ENCODE assay signal across 10 mouse cellular contexts in genomic region chr7:45800001-45800400, GRCm38 (mm10). TPM values are rescaled to one million over a fixed set of nuclear protein-coding genes. Genes with fewer than 3 reads are reported as not detected.
DNase-seq lines count a peak whose midpoint lies in the region; ATAC-seq and TF ChIP-seq lines count a peak whose summit lies in the region.
"Had no signal": no experiment of that assay in that cellular context is flagged by ENCODE, and none has a peak within 500 bp of the region (broad histone marks: within the 10 kb centered on the region; RNA-seq: fewer than 3 reads in every experiment).

No protein-coding gene starts in this region.

- no peak overlapping the region for H3K9ac ChIP-seq in kidney, embryonic 15.5 days
- no peak overlapping the region for H3K9ac ChIP-seq in embryonic facial prominence, embryonic 12.5 days
- no peak overlapping the region for H3K9ac ChIP-seq in liver, embryonic 14.5 days (replicated peaks)

- H3K27me3 ChIP-seq in kidney, embryonic 15.5 days = peaks cover 32% of the 10 kb centered on the region
- peaks cover 43% of the 10 kb centered on the region for H3K27me3 ChIP-seq in embryonic facial prominence, embryonic 12.5 days
- peaks cover 26% of the 10 kb centered on the region for H3K27me3 ChIP-seq in liver, embryonic 14.5 days (ENCODE audit: control insufficient read depth, insufficient read depth, low read length)
- H3K27me3 ChIP-seq: Patski had no signal

- H3K36me3 ChIP-seq in kidney, embryonic 15.5 days = peaks cover 5% of the 10 kb centered on the region
- peaks cover 35% of the 10 kb centered on the region for H3K36me3 ChIP-seq in embryonic facial prominence, embryonic 12.5 days
- no peaks in the 10 kb centered on the region for H3K36me3 ChIP-seq in liver, embryonic 14.5 days (replicated peaks; ENCODE audit: control insufficient read depth, insufficient read depth, low read depth)

- TF ChIP-seq EP300 in liver, embryonic 14.5 days (IDR thresholded peaks at IDR 0.05; ENCODE audit: low read depth) = no peak

- peak overlapping the region; percentile 31 for H3K4me3 ChIP-seq in kidney, embryonic 15.5 days (replicated peaks)
- no peak overlapping the region for H3K4me3 ChIP-seq in embryonic facial prominence, embryonic 12.5 days
- H3K4me3 ChIP-seq in liver, embryonic 14.5 days (ENCODE audit: insufficient read depth in 1 of 2, low read depth in 2 of 2, low read length in 2 of 2) = no peak overlapping the region; a peak in 1 of 4 replicates

- no peaks in the 10 kb centered on the region for H3K9me3 ChIP-seq in kidney, embryonic 15.5 days (replicated peaks)
- H3K9me3 ChIP-seq in embryonic facial prominence, embryonic 12.5 days = no peaks in the 10 kb centered on the region
- H3K9me3 ChIP-seq in liver, embryonic 14.5 days (ENCODE audit: control insufficient read depth, low read length) = no peaks in the 10 kb centered on the region

- WGBS in kidney, embryonic 15.5 days = 33% methylated on average over 7 of the region's 7 CpGs
- WGBS in embryonic facial prominence, embryonic 12.5 days = 35% methylated on average over 7 of the region's 7 CpGs
- 27% methylated on average over 7 of the region's 7 CpGs for WGBS in liver, embryonic 14.5 days (ENCODE audit: insufficient replicate concordance)

- DNase-seq in cerebellum, adult 11-12 months = peak; percentile 10
- no peak for DNase-seq in cerebellum, postnatal 4 days (ENCODE audit: low spot score in 2 of 2)
- DNase-seq in kidney, postnatal 4 days = no peak
- no peak for DNase-seq in liver, embryonic 14.5 days (ENCODE audit: low read depth in 3 of 3, low spot score in 3 of 3)
- no peak for DNase-seq in thymus, postnatal 36 days
- no peak for DNase-seq in frontal cortex, postnatal 25 days (ENCODE audit: low spot score in 2 of 2)

- peak overlapping the region; percentile 58 for H3K4me2 ChIP-seq in kidney, embryonic 15.5 days
- H3K4me2 ChIP-seq in embryonic facial prominence, embryonic 12.5 days (replicated peaks) = peak overlapping the region; percentile 19; the same call in 1 of the 2 replicates
- H3K4me2 ChIP-seq in liver, embryonic 14.5 days (ENCODE audit: low read depth) = peak overlapping the region; percentile 60

- peaks cover 34% of the 10 kb centered on the region for H3K4me1 ChIP-seq in kidney, embryonic 15.5 days
- peaks cover 28% of the 10 kb centered on the region for H3K4me1 ChIP-seq in embryonic facial prominence, embryonic 12.5 days
- peaks cover 16 to 32% of the 10 kb centered on the region in 2 experiments for H3K4me1 ChIP-seq in liver, embryonic 14.5 days (replicated peaks; ENCODE audit: control insufficient read depth in 2 of 2, insufficient read depth in 2 of 2, low read length in 1 of 2)

- H3K27ac ChIP-seq in kidney, embryonic 15.5 days = no peak overlapping the region
- no peak overlapping the region for H3K27ac ChIP-seq in embryonic facial prominence, embryonic 12.5 days
- no peak overlapping the region for H3K27ac ChIP-seq in liver, embryonic 14.5 days

- no peak for ATAC-seq in kidney, embryonic 15.5 days (replicated peaks; ENCODE audit: low FRiP score)
- ATAC-seq in embryonic facial prominence, embryonic 12.5 days (ENCODE audit: insufficient number of reproducible peaks, insufficient read depth, low FRiP score, low TSS enrichment) = no peak
- ATAC-seq in liver, embryonic 14.5 days (ENCODE audit: insufficient read depth) = no peak
- ATAC-seq: Patski had no signal

- no peak for TF ChIP-seq CTCF in liver, embryonic 14.5 days (IDR thresholded peaks at IDR 0.05; ENCODE audit: low read depth)

RNA-seq across cellular contexts. Expression of gene Cyth2, which starts 14.4 kb away (rescaled TPM):
- 130 and 132 TPM in 2 replicates for polyA plus RNA-seq in kidney, embryonic 15.5 days (2015; fragmentation: Nextera tagmentation; extraction: Ambion mirVana)
- 173 and 176 TPM in 2 replicates for polyA plus RNA-seq in embryonic facial prominence, embryonic 12.5 days (2016; fragmentation: Nextera tagmentation; extraction: Ambion mirVana)
- 14.5 and 19.4 TPM in 2 replicates for polyA plus RNA-seq in liver, embryonic 14.5 days (2012; rRNA removed)
- 23.0 and 26.5 TPM in 2 replicates for polyA plus RNA-seq in liver, embryonic 14.5 days (2014; fragmentation: Nextera tagmentation; extraction: Ambion mirVana)

RNA-seq across cellular contexts. Expression of gene Sult2b1, which starts 15.5 kb away (rescaled TPM):
- polyA plus RNA-seq in kidney, embryonic 15.5 days (2015; fragmentation: Nextera tagmentation; extraction: Ambion mirVana) = 2.8 and 3.2 TPM in 2 replicates
- polyA plus RNA-seq in embryonic facial prominence, embryonic 12.5 days (2016; fragmentation: Nextera tagmentation; extraction: Ambion mirVana) = 1.6 and 2.5 TPM in 2 replicates
- polyA plus RNA-seq in liver, embryonic 14.5 days (2012; rRNA removed) = 0.06 and 0.35 TPM in 2 replicates
- polyA plus RNA-seq in liver, embryonic 14.5 days (2014; fragmentation: Nextera tagmentation; extraction: Ambion mirVana) = 0.15 and 0.43 TPM in 2 replicates
- polyA plus RNA-seq: liver, adult 2 months had no signal

RNA-seq across cellular contexts. Expression of gene Lmtk3, which starts 16.5 kb away (rescaled TPM):
- 2.5 and 3.1 TPM in 2 replicates for polyA plus RNA-seq in kidney, embryonic 15.5 days (2015; fragmentation: Nextera tagmentation; extraction: Ambion mirVana)
- polyA plus RNA-seq in embryonic facial prominence, embryonic 12.5 days (2016; fragmentation: Nextera tagmentation; extraction: Ambion mirVana) = 3.3 and 5.2 TPM in 2 replicates
- polyA plus RNA-seq in liver, embryonic 14.5 days (2012; rRNA removed) = 0.18 and 0.48 TPM in 2 replicates
- polyA plus RNA-seq in liver, embryonic 14.5 days (2014; fragmentation: Nextera tagmentation; extraction: Ambion mirVana) = not detected in 2 replicates

RNA-seq across cellular contexts. Expression of gene Kcnj14, which starts 24.6 kb away (rescaled TPM):
- polyA plus RNA-seq in kidney, embryonic 15.5 days (2015; fragmentation: Nextera tagmentation; extraction: Ambion mirVana) = 1.4 and 1.6 TPM in 2 replicates
- 2.4 and 2.5 TPM in 2 replicates for polyA plus RNA-seq in embryonic facial prominence, embryonic 12.5 days (2016; fragmentation: Nextera tagmentation; extraction: Ambion mirVana)
- 0.06 and 0.11 TPM in 2 replicates for polyA plus RNA-seq in liver, embryonic 14.5 days (2012; rRNA removed)
- polyA plus RNA-seq in liver, embryonic 14.5 days (2014; fragmentation: Nextera tagmentation; extraction: Ambion mirVana) = 0.06 and 0.19 TPM in 2 replicates

RNA-seq across cellular contexts. Expression of gene Grwd1, which starts 30.7 kb away (rescaled TPM):
- polyA plus RNA-seq in kidney, embryonic 15.5 days (2015; fragmentation: Nextera tagmentation; extraction: Ambion mirVana) = 82.5 and 86.3 TPM in 2 replicates
- polyA plus RNA-seq in embryonic facial prominence, embryonic 12.5 days (2016; fragmentation: Nextera tagmentation; extraction: Ambion mirVana) = 75.6 and 76.3 TPM in 2 replicates
- 11.2 and 12.8 TPM in 2 replicates for polyA plus RNA-seq in liver, embryonic 14.5 days (2012; rRNA removed)
- 23.0 and 23.7 TPM in 2 replicates for polyA plus RNA-seq in liver, embryonic 14.5 days (2014; fragmentation: Nextera tagmentation; extraction: Ambion mirVana)
